Mouse (Mus musculus) layer of hippocampus, postnatal 36 days (tissue): Measurements from ENCODE around the gene Mtmr3. TPM values are rescaled to one million over a fixed set of nuclear protein-coding genes. Genes with fewer than 3 reads are reported as not detected.

Source experiments
- DNase-seq, 2 experiments: peaks; one replicate each; pipeline ENCODE4 v3.0.0; 2022
- total RNA-seq, 2 experiments: library from RNA; stranded (reverse); gene quantifications; 2 replicates each; pipeline ENCODE4 v1.2.3; 2021

The Mtmr3 gene
- 10 to 100 TPM; 71.5 to 73.3 TPM for total RNA-seq

- peak; percentile 87 to 89 for DNase-seq
Observed at GRCm38 (mm10) chr11:4594608-4595500, at the start of gene Mtmr3. Gene Mtmr3 (minus strand): TSS chr11:4594863.

- no peak for DNase-seq
Observed at GRCm38 (mm10) chr11:4643722-4644121, 49.1 kb upstream of the Mtmr3 start.

GRCm38 (mm10) chr11:4641185-4641584 lies 46.5 kb upstream of the Mtmr3 start:
- no peak for DNase-seq

- no peak for DNase-seq
Observed at GRCm38 (mm10) chr11:4638261-4638660, 43.6 kb upstream of the Mtmr3 start.

- DNase-seq = peak; percentile 85
Observed at GRCm38 (mm10) chr11:4637534-4638234, 43.0 kb upstream of the Mtmr3 start, which contains the start of gene Ascc2. Gene Ascc2 (plus strand): TSS chr11:4637747.

GRCm38 (mm10) chr11:4636782-4637342 lies 42.2 kb upstream of the Mtmr3 start:
- DNase-seq = no peak

GRCm38 (mm10) chr11:4634395-4634794 lies 39.7 kb upstream of the Mtmr3 start:
- DNase-seq = no peak

GRCm38 (mm10) chr11:4633420-4633819 lies 38.8 kb upstream of the Mtmr3 start:
- no peak for DNase-seq

GRCm38 (mm10) chr11:4629861-4630280 lies 35.2 kb upstream of the Mtmr3 start:
- no peak for DNase-seq

GRCm38 (mm10) chr11:4627636-4628035 lies 33.0 kb upstream of the Mtmr3 start:
- no peak for DNase-seq

- no peak for DNase-seq
Observed at GRCm38 (mm10) chr11:4625931-4626330, 31.3 kb upstream of the Mtmr3 start.

GRCm38 (mm10) chr11:4622997-4623396 lies 28.3 kb upstream of the Mtmr3 start:
- no peak for DNase-seq

GRCm38 (mm10) chr11:4622442-4622986 lies 27.9 kb upstream of the Mtmr3 start:
- no peak for DNase-seq

- no peak for DNase-seq
Observed at GRCm38 (mm10) chr11:4621866-4622265, 27.2 kb upstream of the Mtmr3 start.

- DNase-seq = no peak
Observed at GRCm38 (mm10) chr11:4620501-4621108, 25.9 kb upstream of the Mtmr3 start.

- DNase-seq = no peak
Observed at GRCm38 (mm10) chr11:4620017-4620485, 25.4 kb upstream of the Mtmr3 start, which contains the start of gene Gm11032. Gene Gm11032 (plus strand): TSS chr11:4620067.

- no peak for DNase-seq
Observed at GRCm38 (mm10) chr11:4611904-4612303, 17.2 kb upstream of the Mtmr3 start.

GRCm38 (mm10) chr11:4606541-4606940 lies 11.9 kb upstream of the Mtmr3 start:
- no peak for DNase-seq

- no peak for DNase-seq
Observed at GRCm38 (mm10) chr11:4605414-4605813, 10.8 kb upstream of the Mtmr3 start.

- no peak for DNase-seq
Observed at GRCm38 (mm10) chr11:4604441-4604840, 9.8 kb upstream of the Mtmr3 start.

GRCm38 (mm10) chr11:4602691-4603441 lies 8.2 kb upstream of the Mtmr3 start:
- peak in 1 of 2 experiments; percentile 8 for DNase-seq
